Mouse (Mus musculus): ENCODE data around the gene H2-Ob. TPM values are rescaled to one million over a fixed set of nuclear protein-coding genes. Genes with fewer than 3 reads are reported as not detected.

H2-Ob gene
- polyA plus RNA-seq (2012; fragmentation: generic; extraction: Trizol): not detected

DNA sequence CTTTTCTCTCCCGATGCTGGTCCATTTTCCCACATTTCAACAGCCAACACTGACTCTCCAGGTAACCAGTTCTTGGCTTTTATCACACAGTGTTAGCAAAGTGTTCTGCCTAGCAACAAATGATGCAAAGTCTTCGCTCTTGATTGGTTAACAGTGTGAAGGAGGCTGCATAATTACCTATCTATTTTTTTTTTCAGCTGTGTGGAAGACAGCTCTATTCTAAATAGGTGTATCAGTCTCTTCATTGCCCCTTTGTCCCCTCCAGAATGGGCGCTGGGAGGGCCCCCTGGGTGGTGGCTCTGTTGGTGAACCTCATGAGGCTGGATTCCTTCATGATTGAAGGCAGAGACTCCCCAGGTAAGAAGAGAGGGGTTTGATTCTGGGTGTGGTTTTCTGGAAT lies at the start of gene H2-Ob:
Gene H2-Ob (plus strand): TSS at position 198 of the 400 bp plus-strand sequence.

DNA sequence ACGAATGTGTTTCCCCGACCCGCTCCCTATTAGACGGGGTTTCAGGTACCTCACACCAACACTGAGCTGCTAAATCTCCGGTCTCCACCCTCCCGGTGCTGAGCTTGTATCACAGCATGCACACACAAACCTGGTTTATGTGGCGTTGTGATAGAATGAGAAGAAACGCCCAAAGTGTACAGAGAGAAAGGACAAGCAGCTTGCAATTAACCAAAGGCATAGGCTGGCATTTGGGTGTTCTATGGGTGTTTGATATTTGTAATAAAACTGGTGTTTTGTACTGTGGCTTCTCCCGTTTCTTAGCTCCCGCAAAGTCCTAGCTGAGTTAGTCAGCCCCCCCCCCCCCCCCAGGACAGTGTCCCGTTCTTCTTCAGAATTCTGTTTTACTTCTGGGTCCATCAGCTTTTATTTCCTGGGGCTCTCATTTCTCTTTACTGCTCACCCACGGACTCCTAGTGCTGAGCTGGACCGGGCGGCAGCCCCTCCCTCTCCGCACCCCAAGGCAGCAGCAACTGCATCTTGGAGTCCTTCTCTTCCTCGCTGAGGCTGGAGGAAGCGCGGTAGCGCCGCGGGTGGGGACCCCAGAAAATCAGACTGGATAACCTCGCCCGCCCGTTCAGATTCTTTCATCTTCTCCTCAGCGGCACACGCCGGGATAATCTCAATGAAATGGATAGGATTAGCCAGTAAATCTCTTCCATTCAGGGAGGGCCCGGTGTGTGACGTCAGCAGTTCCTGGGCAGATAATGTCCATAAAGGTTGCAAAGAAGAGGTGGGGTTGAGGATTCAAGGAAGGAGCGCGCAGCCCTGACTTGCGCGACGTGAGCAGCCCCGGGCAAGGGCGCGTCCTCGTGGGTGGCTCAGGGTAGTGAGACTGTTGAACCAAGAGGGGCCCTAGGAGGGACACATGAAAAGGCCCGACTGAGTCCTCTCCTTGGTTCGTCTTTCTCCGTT lies 41.5 kb upstream of the H2-Ob start, which contains the start of gene Psmb8:
Gene Psmb8 (plus strand): TSS at position 781 of the 954 bp plus-strand sequence.

DNA sequence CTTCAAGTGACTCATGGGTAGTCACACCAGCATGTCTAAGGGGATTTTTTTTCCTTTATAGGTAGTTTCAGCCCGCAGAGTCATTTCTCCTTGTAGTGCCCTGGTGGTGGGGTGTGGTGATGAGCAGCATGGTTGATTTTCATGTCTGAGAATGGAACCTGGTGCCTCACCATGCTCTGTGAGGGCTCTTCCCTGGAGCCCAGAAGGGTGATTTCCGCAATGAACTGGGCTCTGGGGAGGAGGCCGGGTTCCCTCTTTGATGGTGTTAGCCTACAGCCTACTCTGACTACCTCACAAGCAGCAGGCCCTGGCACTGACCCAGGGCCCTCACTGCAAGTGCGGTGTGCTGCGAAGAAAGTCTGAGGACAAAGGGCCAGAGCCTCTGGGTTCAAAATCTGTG lies 35.3 kb upstream of the H2-Ob start, which contains the start of gene Tap2:
Gene Tap2 (plus strand): TSS at position 84 of the 400 bp plus-strand sequence.

DNA sequence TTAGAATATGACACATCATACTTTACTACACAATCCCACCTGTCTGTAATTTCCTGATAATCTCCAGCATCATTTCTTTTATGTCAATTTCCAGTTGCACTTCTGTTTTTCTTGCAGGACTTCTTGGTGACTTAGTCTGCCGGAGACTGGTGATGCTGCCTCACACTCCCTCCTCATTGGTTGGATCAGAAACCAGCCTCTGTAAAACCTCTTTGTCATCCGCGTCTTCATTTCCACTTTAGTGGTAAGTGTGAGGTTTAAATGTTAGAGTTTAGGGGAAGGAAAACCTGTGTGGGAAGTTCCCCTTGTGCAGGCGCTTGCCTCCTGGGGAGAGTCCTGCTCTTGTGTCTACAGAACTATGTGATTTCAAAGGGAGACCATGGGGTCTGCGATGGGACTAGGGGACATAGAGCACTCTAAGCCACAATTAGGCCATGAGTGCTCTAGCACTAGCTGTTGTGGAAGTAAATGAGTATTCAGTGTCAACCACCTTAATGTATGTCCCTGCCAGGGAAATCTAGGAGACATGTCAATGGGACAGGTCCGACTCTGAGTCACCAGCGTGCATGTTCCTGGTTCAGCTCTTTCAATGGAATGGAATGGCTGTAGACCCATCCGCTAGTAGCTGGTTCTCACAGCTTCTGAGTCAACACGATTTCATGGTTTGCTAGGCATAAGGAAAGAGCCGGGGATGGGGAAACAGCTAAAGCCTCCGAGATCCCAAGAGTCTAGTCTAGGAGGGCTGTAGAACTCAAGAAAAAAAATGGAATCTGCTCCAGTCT lies 19.1 kb downstream of the H2-Ob start, which contains the start of gene H2-Ab1:
Gene H2-Ab1 (plus strand): TSS at position 96 of the 782 bp plus-strand sequence.

DNA sequence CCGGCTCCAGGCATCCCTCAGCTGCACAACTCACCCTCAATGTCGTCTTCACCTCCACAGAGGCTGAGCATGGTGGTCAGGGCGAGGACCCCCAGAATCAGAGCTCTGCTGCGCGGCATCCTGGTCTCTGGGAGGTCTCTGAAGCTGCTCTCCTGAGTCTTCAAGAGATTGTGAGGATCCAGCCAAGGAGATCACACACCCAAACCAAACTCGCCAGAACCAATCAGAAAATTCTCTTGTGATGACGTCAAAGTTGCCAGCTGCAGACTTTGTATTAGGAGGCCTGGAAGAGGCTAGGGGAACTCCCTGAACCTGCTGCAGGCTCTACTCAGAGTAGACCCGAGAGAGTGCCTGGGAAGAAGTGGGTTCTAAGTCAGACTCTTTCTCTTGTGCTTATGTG lies 48.9 kb downstream of the H2-Ob start, which contains the start of gene H2-Aa:
Gene H2-Aa (minus strand): TSS at position 176 of the 400 bp plus-strand sequence.

Other genes with a start within 250 kb of the H2-Ob start
- gene H2-K1, start 238.6 kb upstream of the H2-Ob start, polyA plus RNA-seq (2012; fragmentation: generic; extraction: Trizol): 10 to 100 TPM in 1 of 2 experiments, 1 to 10 TPM in 1; 4.9 to 16.7 TPM
- 10 to 100 TPM; 21.3 to 55.6 TPM for gene Ring1, start 214.2 kb upstream of the H2-Ob start, polyA plus RNA-seq (2012; fragmentation: generic; extraction: Trizol)
- gene H2-Ke6, start 210.8 kb upstream of the H2-Ob start, polyA plus RNA-seq (2012; fragmentation: generic; extraction: Trizol): 10 to 100 TPM; 28.3 to 67.1 TPM
- gene Slc39a7, start 207.2 kb upstream of the H2-Ob start, polyA plus RNA-seq (2012; fragmentation: generic; extraction: Trizol): 100 to 1,000 TPM; 129 to 161 TPM
- gene Rxrb, start 207.1 kb upstream of the H2-Ob start, polyA plus RNA-seq (2012; fragmentation: generic; extraction: Trizol): 10 to 100 TPM; 41.4 to 60.6 TPM
- 1 to 10 TPM in 1 of 2 experiments, under 1 TPM in 1; 0.06 to 3.6 TPM for gene Col11a2, start 199.5 kb upstream of the H2-Ob start, polyA plus RNA-seq (2012; fragmentation: generic; extraction: Trizol)
- gene H2-Oa, start 146.6 kb upstream of the H2-Ob start, polyA plus RNA-seq (2012; fragmentation: generic; extraction: Trizol): not detected
- gene H2-DMa, start 119.4 kb upstream of the H2-Ob start, polyA plus RNA-seq (2012; fragmentation: generic; extraction: Trizol): 10 to 100 TPM in 1 of 2 experiments, 1 to 10 TPM in 1; 5.1 to 26.0 TPM
- gene Brd2, start 116.3 kb upstream of the H2-Ob start, polyA plus RNA-seq (2012; fragmentation: generic; extraction: Trizol): 100 to 1,000 TPM in 1 of 2 experiments, 10 to 100 TPM in 1; 56.1 to 145 TPM
- gene H2-DMb2, start 95.6 kb upstream of the H2-Ob start, polyA plus RNA-seq (2012; fragmentation: generic; extraction: Trizol): under 1 TPM; 0.04 to 0.47 TPM
- under 1 TPM; 0.12 to 0.91 TPM for gene H2-DMb1, start 85.8 kb upstream of the H2-Ob start, polyA plus RNA-seq (2012; fragmentation: generic; extraction: Trizol)
- 1 to 10 TPM in 1 of 2 experiments, under 1 TPM in 1; 0.30 to 5.7 TPM for gene Tap1, start 51.4 kb upstream of the H2-Ob start, polyA plus RNA-seq (2012; fragmentation: generic; extraction: Trizol)
- gene Psmb9, start 51.1 kb upstream of the H2-Ob start, polyA plus RNA-seq (2012; fragmentation: generic; extraction: Trizol): 1 to 10 TPM in 1 of 2 experiments, under 1 TPM in 1; 0.21 to 2.7 TPM
- 1 to 10 TPM in 1 of 2 experiments, under 1 TPM in 1; 0.05 to 1.6 TPM for gene Psmb8, start 41.2 kb upstream of the H2-Ob start, polyA plus RNA-seq (2012; fragmentation: generic; extraction: Trizol)
- 10 to 100 TPM in 1 of 2 experiments, under 1 TPM in 1; 0.12 to 13.2 TPM for gene Tap2, start 35.4 kb upstream of the H2-Ob start, polyA plus RNA-seq (2012; fragmentation: generic; extraction: Trizol)
- not detected for gene H2-Ab1, start 18.8 kb downstream of the H2-Ob start, polyA plus RNA-seq (2012; fragmentation: generic; extraction: Trizol)
- not detected for gene H2-Aa, start 48.9 kb downstream of the H2-Ob start, polyA plus RNA-seq (2012; fragmentation: generic; extraction: Trizol)
- gene H2-Eb1, start 67.0 kb downstream of the H2-Ob start, polyA plus RNA-seq (2012; fragmentation: generic; extraction: Trizol): under 1 TPM in 1 of 2 experiments, not detected in 1; 0.04 TPM
- not detected for gene H2-Eb2, start 86.8 kb downstream of the H2-Ob start, polyA plus RNA-seq (2012; fragmentation: generic; extraction: Trizol)
- not detected for gene Btnl2, start 115.9 kb downstream of the H2-Ob start, polyA plus RNA-seq (2012; fragmentation: generic; extraction: Trizol)
- gene Btnl1, start 138.2 kb downstream of the H2-Ob start, polyA plus RNA-seq (2012; fragmentation: generic; extraction: Trizol): not detected
- gene BC051142, start 159.9 kb downstream of the H2-Ob start, polyA plus RNA-seq (2012; fragmentation: generic; extraction: Trizol): not detected
- not detected for gene Btnl4, start 238.4 kb downstream of the H2-Ob start, polyA plus RNA-seq (2012; fragmentation: generic; extraction: Trizol)

Data from C3H10T1/2 (cell line).